Mouse (Mus musculus): ENCODE data around the gene Gm3633. TPM values are rescaled to one million over a fixed set of nuclear protein-coding genes. Genes with fewer than 3 reads are reported as not detected.

Gm3633 gene
- not detected for polyA plus RNA-seq (2015; fragmentation: Illumina TruSeq; extraction: RNeasy Lipid Tissue Mini Kit (QIAGEN cat#74804); ENCODE audit: insufficient read depth, low replicate concordance)

GRCm38 (mm10) chr14:42641817-42642216 is at the start of gene Gm3633:
Gene Gm3633 (minus strand): TSS chr14:42641917.

GRCm38 (mm10) chr14:42655638-42656037 is 13.9 kb upstream of the Gm3633 start, which contains the start of gene Gm10378:
Gene Gm10378 (plus strand): TSS chr14:42655938.

DNA sequence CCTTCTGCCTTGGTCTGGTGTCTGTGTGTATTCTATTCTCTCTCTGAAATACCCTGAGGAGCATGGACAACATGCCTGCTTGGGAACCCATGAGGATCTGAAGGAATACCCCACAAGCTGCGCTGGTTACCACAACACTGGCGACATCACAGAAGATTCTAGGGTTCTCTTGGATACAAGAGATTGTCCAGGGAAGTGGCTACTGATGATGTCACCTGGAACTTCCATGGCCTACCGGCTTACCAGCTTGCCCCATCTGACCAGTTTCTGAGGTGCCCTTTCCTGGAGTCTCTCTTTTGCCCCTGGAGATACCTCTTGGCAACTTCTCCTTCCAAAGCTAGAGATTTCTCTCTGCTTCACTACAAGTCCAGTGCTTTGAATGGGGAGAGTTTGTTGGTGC is 41.9 kb downstream of the Gm3633 start, which contains the start of gene Gm17124:
Gene Gm17124, minus strand, starts transcription at position 101 of the 400 bp plus-strand sequence.

Other genes starting within 250 kb of the Gm3633 start
- not detected for gene Gm8005, start 202.2 kb downstream of the Gm3633 start, polyA plus RNA-seq (2015; fragmentation: Illumina TruSeq; extraction: RNeasy Lipid Tissue Mini Kit (QIAGEN cat#74804); ENCODE audit: insufficient read depth, low replicate concordance)
- not detected for gene Gm8011, start 178.0 kb downstream of the Gm3633 start, polyA plus RNA-seq (2015; fragmentation: Illumina TruSeq; extraction: RNeasy Lipid Tissue Mini Kit (QIAGEN cat#74804); ENCODE audit: insufficient read depth, low replicate concordance)
- not detected for gene Gm8020, start 139.6 kb downstream of the Gm3633 start, polyA plus RNA-seq (2015; fragmentation: Illumina TruSeq; extraction: RNeasy Lipid Tissue Mini Kit (QIAGEN cat#74804); ENCODE audit: insufficient read depth, low replicate concordance)
- not detected for gene Gm8024, start 117.6 kb downstream of the Gm3633 start, polyA plus RNA-seq (2015; fragmentation: Illumina TruSeq; extraction: RNeasy Lipid Tissue Mini Kit (QIAGEN cat#74804); ENCODE audit: insufficient read depth, low replicate concordance)
- gene Gm17124, start 42.0 kb downstream of the Gm3633 start, polyA plus RNA-seq (2015; fragmentation: Illumina TruSeq; extraction: RNeasy Lipid Tissue Mini Kit (QIAGEN cat#74804); ENCODE audit: insufficient read depth, low replicate concordance), result not detected
- not detected for gene Gm10378, start 14.0 kb upstream of the Gm3633 start, polyA plus RNA-seq (2015; fragmentation: Illumina TruSeq; extraction: RNeasy Lipid Tissue Mini Kit (QIAGEN cat#74804); ENCODE audit: insufficient read depth, low replicate concordance)
- gene Gm3015, start 126.9 kb upstream of the Gm3633 start, polyA plus RNA-seq (2015; fragmentation: Illumina TruSeq; extraction: RNeasy Lipid Tissue Mini Kit (QIAGEN cat#74804); ENCODE audit: insufficient read depth, low replicate concordance), result not detected
- gene Gm10377, start 156.1 kb upstream of the Gm3633 start, polyA plus RNA-seq (2015; fragmentation: Illumina TruSeq; extraction: RNeasy Lipid Tissue Mini Kit (QIAGEN cat#74804); ENCODE audit: insufficient read depth, low replicate concordance), result not detected
- not detected for gene Gm21977, start 211.6 kb upstream of the Gm3633 start, polyA plus RNA-seq (2015; fragmentation: Illumina TruSeq; extraction: RNeasy Lipid Tissue Mini Kit (QIAGEN cat#74804); ENCODE audit: insufficient read depth, low replicate concordance)